Mouse (Mus musculus) Patski (cell line): ENCODE data around the gene Gmpr. TPM values are rescaled to one million over a fixed set of nuclear protein-coding genes. Genes with fewer than 3 reads are reported as not detected.

Experiments used
- ATAC-seq: fragments of 100-300 bp; one replicate; pipeline ENCODE4 v1.8.0; 2021
- CTCF ChIA-PET: fragments of 350-600 bp; sonication (Branson Sonifier 250); formaldehyde crosslinking; loops from one replicate; lab custom pipeline; 2022; ENCODE audit warnings: inconsistent platforms; lab: Charles Lee
- POLR2A ChIA-PET: fragments of 350-600 bp; sonication (Branson Sonifier 250); formaldehyde crosslinking; loops from one replicate; lab custom pipeline; 2022; ENCODE audit warnings: antibody characterized with exemption, inconsistent platforms; lab: Charles Lee
- DNase-seq: peaks from one replicate; pipeline ENCODE4 v3.0.0-alpha.2; 2011; ENCODE audit warnings: low read depth, low spot score
- H3K27me3 ChIP-seq: fragments of 371-371 bp; one replicate; pipeline ENCODE4 v1.5.1; 2021
- CTCF ChIP-seq: fragments of 100-300 bp; IDR thresholded peaks from one replicate; pipeline ENCODE4 v1.5.1; 2021
- in situ Hi-C: fragments of 300-500 bp; cut with MboI; formaldehyde crosslinking; loops from 3 replicates; pipeline ENCODE4 v1.11.1; 2018; ENCODE audit warnings: low pct_unique_long_range_greater_than_20kb, mixed read lengths
- polyA plus RNA-seq: library from polyadenylated mRNA; unstranded; gene quantifications from one replicate; pipeline ENCODE4 v1.2.3, GENCODE M21; 2021

Gene Gmpr
- polyA plus RNA-seq, 1 experiment from 2014 or later, result 91.3 TPM

DNA sequence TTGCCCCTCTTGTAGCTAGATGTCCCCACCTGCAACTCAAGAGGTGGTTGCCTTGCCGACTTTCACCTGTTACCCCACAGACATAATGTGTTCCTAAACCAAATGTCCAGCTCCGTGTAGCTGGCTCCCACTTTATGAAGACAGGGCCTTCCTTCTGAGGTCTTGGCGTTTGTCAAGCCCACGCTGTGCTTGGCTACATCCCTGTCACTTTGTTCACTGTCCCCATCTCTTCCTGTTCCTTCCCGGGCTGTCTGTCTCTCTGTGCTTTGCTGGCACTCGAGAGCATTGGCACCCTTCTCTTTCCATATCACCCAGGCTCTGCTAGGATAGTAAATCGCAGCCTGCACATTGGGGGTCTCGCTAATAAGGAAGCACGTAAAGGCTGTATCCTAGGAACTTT is 30.8 kb downstream of the Gmpr start:
- DNase-seq (no peak), ATAC-seq (no peak)
- in situ Hi-C loops, result loop anchor here (10.0 kb wide), 1 partner anchor 437 kb away; no protein-coding TSS in a partner anchor
- CTCF ChIA-PET, result interaction anchor here (1.0 to 3.3 kb wide), 7 partner anchors 10 to 706 kb away, joined by 3 to 15 read pairs (median 4); no protein-coding TSS in a partner anchor
- TF ChIP-seq CTCF, result no peak
- POLR2A ChIA-PET, result interaction anchor here (1.2 to 2.3 kb wide), 3 partner anchors 13 to 30 kb away, joined by 3 to 10 read pairs (median 4); partner anchors contain the start of gene Gmpr
- H3K27me3 ChIP-seq, result no peaks in the 10 kb centered on the region

DNA sequence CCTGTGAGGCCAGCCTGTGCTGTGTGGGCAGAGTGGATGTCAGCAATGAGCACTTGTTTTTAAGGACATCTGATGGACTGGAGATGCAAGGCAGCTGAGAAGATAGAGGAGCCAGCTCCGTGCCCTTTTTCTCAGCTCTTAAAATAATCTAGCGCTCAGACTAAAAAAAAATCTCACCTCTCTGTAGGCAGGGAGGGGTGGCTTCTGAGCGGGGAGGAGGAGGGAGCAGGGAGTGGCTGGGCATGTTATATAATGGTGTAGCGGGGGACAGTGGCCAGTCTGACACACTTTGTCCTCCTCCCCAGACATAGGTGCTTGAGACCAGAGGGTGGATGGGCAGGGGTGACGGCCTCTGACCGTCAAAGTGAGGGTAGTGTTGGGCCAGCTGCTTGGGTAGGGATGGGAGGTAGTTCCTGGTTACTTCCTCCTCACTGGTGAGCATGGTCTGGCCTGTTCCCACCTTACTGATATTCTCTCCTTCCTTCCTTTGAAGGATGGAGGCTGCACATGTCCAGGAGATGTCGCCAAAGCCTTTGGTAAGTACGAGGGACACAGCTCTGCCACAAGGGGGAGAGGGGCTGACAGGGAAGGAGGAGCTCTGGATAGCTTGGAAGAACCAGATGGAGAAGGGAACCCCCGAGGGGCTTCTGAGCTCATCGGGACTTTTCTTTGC is 31.4 kb downstream of the Gmpr start:
- DNase-seq (no peak), ATAC-seq (peak; percentile 19)
- no peaks in the 10 kb centered on the region for H3K27me3 ChIP-seq
- TF ChIP-seq CTCF, result no peak
- ChIA-PET POLR2A (interaction anchor here (1.2 to 2.3 kb wide), 3 partner anchors 14 to 31 kb away, joined by 3 to 10 read pairs (median 4); partner anchors contain the start of gene Gmpr), CTCF (interaction anchor here (0.7 to 3.3 kb wide), 22 partner anchors 10 to 705 kb away, joined by 3 to 20 read pairs (median 5); no protein-coding TSS in a partner anchor)
- in situ Hi-C loops, result loop anchor here (10.0 kb wide), 1 partner anchor 436 kb away; no protein-coding TSS in a partner anchor

- in situ Hi-C loops, result loop anchor here (10.0 kb wide), 1 partner anchor 436 kb away; no protein-coding TSS in a partner anchor
- ATAC-seq (peak; percentile 60), DNase-seq (no peak)
- ChIA-PET CTCF (interaction anchor here (0.7 to 3.3 kb wide), 25 partner anchors 9 to 705 kb away, joined by 3 to 20 read pairs (median 5); no protein-coding TSS in a partner anchor), POLR2A (interaction anchor here (1.2 to 2.3 kb wide), 3 partner anchors 14 to 32 kb away, joined by 3 to 10 read pairs (median 4); partner anchors contain the start of gene Gmpr)
- TF ChIP-seq CTCF, result peak; percentile 86
- no peaks in the 10 kb centered on the region for H3K27me3 ChIP-seq
Measured at GRCm38 (mm10) chr13:45539205-45539568, 31.9 kb downstream of the Gmpr start.

DNA sequence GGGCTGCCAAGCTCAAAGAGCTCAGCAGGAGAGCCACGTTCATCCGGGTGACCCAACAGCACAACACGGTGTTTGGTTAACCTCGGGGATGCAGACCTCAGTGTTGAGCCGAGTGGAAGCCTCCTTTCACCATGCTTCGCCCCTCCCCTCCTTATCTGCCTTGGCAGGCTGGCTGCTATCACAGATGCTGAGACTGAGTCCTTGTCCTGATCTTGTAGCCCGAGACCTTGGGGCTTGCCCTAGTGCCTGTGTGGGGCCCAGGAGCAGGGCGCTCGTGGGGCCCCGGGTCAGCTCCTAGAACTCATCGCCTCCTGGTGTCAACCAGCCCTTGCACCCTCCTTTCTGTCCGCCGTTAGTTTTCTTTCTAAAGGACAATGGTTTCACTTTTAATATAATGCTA is 38.7 kb downstream of the Gmpr start:
- CTCF ChIA-PET, result interaction anchor here (2.1 kb wide), 1 partner anchor 26 kb away, joined by 7 read pairs; no protein-coding TSS in a partner anchor
- DNase-seq, result no peak
- no peak for ATAC-seq
- in situ Hi-C loops, result loop anchor here (10.0 kb wide), 1 partner anchor 619 kb away; no protein-coding TSS in a partner anchor
- no peak for TF ChIP-seq CTCF
- no peaks in the 10 kb centered on the region for H3K27me3 ChIP-seq
- POLR2A ChIA-PET, result no interaction called here

- no peak for ATAC-seq
- no peak for TF ChIP-seq CTCF
- in situ Hi-C loops, result loop anchor here (10.0 kb wide), 1 partner anchor 618 kb away; no protein-coding TSS in a partner anchor
- CTCF ChIA-PET, result interaction anchor here (2.1 kb wide), 1 partner anchor 25 kb away, joined by 7 read pairs; no protein-coding TSS in a partner anchor
- no peak for DNase-seq
- POLR2A ChIA-PET, result interaction anchor here (0.6 kb wide), 1 partner anchor 312 kb away, joined by 9 read pairs; no protein-coding TSS in a partner anchor
- H3K27me3 ChIP-seq, result no peaks in the 10 kb centered on the region
Measured at GRCm38 (mm10) chr13:45546946-45547345, 39.7 kb downstream of the Gmpr start.

GRCm38 (mm10) chr13:45547549-45547948 is 40.3 kb downstream of the Gmpr start:
- no peak for ATAC-seq
- TF ChIP-seq CTCF, result no peak
- CTCF ChIA-PET, result interaction anchor here (2.1 kb wide), 1 partner anchor 24 kb away, joined by 7 read pairs; no protein-coding TSS in a partner anchor
- DNase-seq, result no peak
- POLR2A ChIA-PET, result no interaction called here
- in situ Hi-C loops, result loop anchor here (10.0 kb wide), 1 partner anchor 617 kb away; no protein-coding TSS in a partner anchor
- H3K27me3 ChIP-seq, result no peaks in the 10 kb centered on the region

- DNase-seq (no peak), ATAC-seq (no peak)
- in situ Hi-C loops, result no loop called here
- ChIA-PET POLR2A (no interaction called here), CTCF (no interaction called here)
- TF ChIP-seq CTCF, result no peak
- H3K27me3 ChIP-seq, result no peaks in the 10 kb centered on the region
Measured at GRCm38 (mm10) chr13:45553674-45554073, 46.4 kb downstream of the Gmpr start.

DNA sequence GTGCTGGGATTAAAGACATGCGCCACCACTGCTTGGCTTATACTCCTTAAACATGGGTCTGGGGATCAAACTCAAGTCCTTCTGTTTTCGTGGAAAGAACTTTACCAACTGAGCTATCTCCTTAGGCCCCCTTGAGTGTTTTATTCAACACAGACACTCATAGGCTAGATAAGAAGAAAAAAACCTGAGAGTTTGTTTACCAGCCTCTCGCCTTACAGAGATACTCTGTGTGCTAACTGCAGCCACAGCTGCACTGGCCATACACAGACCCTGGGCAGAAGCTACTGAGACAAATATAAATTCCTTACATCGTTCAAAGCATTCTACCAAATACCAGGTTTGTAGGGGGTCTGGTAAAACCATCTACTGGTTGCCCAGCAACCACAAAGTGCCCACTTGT is 51.1 kb downstream of the Gmpr start:
- no peak for ATAC-seq
- POLR2A ChIA-PET, result no interaction called here
- DNase-seq, result no peak
- CTCF ChIA-PET, result interaction anchor here (0.8 to 1.6 kb wide), 2 partner anchors 13 to 408 kb away, joined by 3 to 10 read pairs; no protein-coding TSS in a partner anchor
- no peaks in the 10 kb centered on the region for H3K27me3 ChIP-seq
- in situ Hi-C loops, result no loop called here
- no peak for TF ChIP-seq CTCF

GRCm38 (mm10) chr13:45559258-45559657 is 52.0 kb downstream of the Gmpr start:
- ChIA-PET CTCF (interaction anchor here (0.8 to 1.6 kb wide), 2 partner anchors 12 to 407 kb away, joined by 3 to 10 read pairs; no protein-coding TSS in a partner anchor), POLR2A (interaction anchor here (0.6 to 0.8 kb wide), 2 partner anchors 21 to 31 kb away, joined by 3 to 5 read pairs; no protein-coding TSS in a partner anchor)
- no peak for TF ChIP-seq CTCF
- in situ Hi-C loops, result no loop called here
- no peaks in the 10 kb centered on the region for H3K27me3 ChIP-seq
- DNase-seq (no peak), ATAC-seq (no peak)

DNA sequence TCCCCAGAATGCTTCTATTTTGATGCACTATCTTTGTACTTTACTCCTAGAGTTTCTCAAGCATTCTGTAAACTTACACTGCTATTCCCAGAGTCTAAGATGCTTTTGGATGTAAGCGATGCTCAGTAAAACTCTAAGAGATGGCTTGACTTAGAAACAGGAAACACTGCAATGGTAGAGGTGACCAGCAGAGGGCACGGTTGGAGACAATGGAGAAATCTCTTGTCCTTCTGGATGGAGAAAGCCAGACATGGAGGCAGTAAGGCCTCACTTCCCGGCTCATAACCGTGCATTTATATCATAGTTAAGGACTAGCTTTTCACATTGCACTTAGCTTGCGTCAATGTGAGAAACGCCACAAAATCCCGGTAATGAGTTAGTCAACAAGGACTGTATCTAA is 53.3 kb downstream of the Gmpr start:
- no peak for DNase-seq
- no peak for TF ChIP-seq CTCF
- in situ Hi-C loops, result no loop called here
- no peaks in the 10 kb centered on the region for H3K27me3 ChIP-seq
- ATAC-seq, result no peak
- POLR2A ChIA-PET, result interaction anchor here (1.0 kb wide), 1 partner anchor 11 kb away, joined by 3 read pairs; no protein-coding TSS in a partner anchor
- CTCF ChIA-PET, result interaction anchor here (0.7 to 3.9 kb wide), 4 partner anchors 11 to 24 kb away, joined by 3 to 26 read pairs (median 10); no protein-coding TSS in a partner anchor
